Mouse (Mus musculus) midbrain, postnatal 0 days (tissue): ENCODE results near the gene Rab29. TPM values are rescaled to one million over a fixed set of nuclear protein-coding genes. Genes with fewer than 3 reads are reported as not detected.

Experiments used
- ATAC-seq: fragments of 200-750 bp; cut with Nextera tagmentation; 2 replicates; pipeline ENCODE4 v1.8.0; 2017; ENCODE audit warnings: moderate number of reproducible peaks, mild to moderate bottlenecking, moderate TSS enrichment, moderate library complexity; ENCODE audit not compliant: low FRiP score
- DNase-seq: peaks from one replicate; pipeline ENCODE4 v3.0.0-alpha.2; 2015; ENCODE audit warnings: low spot score
- H3K27ac ChIP-seq: fragments of 300-500 bp; sonication (generic); 2 replicates; pipeline ENCODE4 v1.5.1; 2014; ENCODE audit warnings: low read depth, mild to moderate bottlenecking, low read length, mixed read lengths
- H3K27me3 ChIP-seq: fragments of 300-500 bp; sonication (generic); 2 replicates; pipeline ENCODE4 v1.6.1; 2014; ENCODE audit warnings: low read length, control low read depth, mixed read lengths; ENCODE audit not compliant: insufficient read depth
- H3K36me3 ChIP-seq: fragments of 300-500 bp; sonication (generic); 2 replicates; pipeline ENCODE4 v1.6.1; 2014; ENCODE audit warnings: low read length, control low read depth, mixed read lengths; ENCODE audit not compliant: insufficient read depth
- H3K4me1 ChIP-seq: fragments of 300-500 bp; sonication (generic); 2 replicates; pipeline ENCODE4 v1.6.1; 2014; ENCODE audit warnings: mild to moderate bottlenecking, control low read depth, antibody characterized with exemption, low read length, mixed read lengths; ENCODE audit not compliant: insufficient read depth
- H3K4me2 ChIP-seq: fragments of 300-500 bp; sonication (generic); 2 replicates; pipeline ENCODE4 v1.6.1; 2014; ENCODE audit warnings: low read depth, mild to moderate bottlenecking, low read length, mixed read lengths; ENCODE audit not compliant: poor library complexity, severe bottlenecking
- H3K4me3 ChIP-seq: fragments of 300-500 bp; sonication (generic); 2 replicates; pipeline ENCODE4 v1.5.1; 2014; ENCODE audit warnings: low read depth, mild to moderate bottlenecking, low read length, moderate library complexity
- H3K9ac ChIP-seq: fragments of 300-500 bp; sonication (generic); replicated peaks from 2 replicates; pipeline ENCODE4 v1.6.1; 2014; ENCODE audit warnings: mild to moderate bottlenecking, low read length, moderate library complexity, mixed read lengths; ENCODE audit not compliant: poor library complexity, severe bottlenecking
- H3K9me3 ChIP-seq: fragments of 300-500 bp; sonication (generic); 2 replicates; pipeline ENCODE4 v1.6.1; 2016; ENCODE audit warnings: low read length, control low read depth
- CTCF ChIP-seq: IDR thresholded peaks from 2 replicates; pipeline ENCODE4 v1.5.1; 2016; ENCODE audit warnings: antibody characterized with exemption, mild to moderate bottlenecking
- WGBS: fragments of 180-500 bp; shearing (Covaris S2); extraction: QIAGEN DNeasy Blood & Tissue Kit; methylation state at CpG from one replicate; pipeline ENCODE4 v1.1.7; 2014; 5-methylcytosine and 5-hydroxymethylcytosine counted together
- polyA plus RNA-seq: library from polyadenylated mRNA; unstranded; fragments of >200 nt; fragmentation: Nextera tagmentation; extraction: Ambion mirVana; gene quantifications from 2 replicates; pipeline ENCODE4 v1.2.1, GENCODE M21; 2015
- total RNA-seq: library from RNA; depleted of rRNA; stranded (reverse); fragments of >200 nt; gene quantifications from 2 replicates; pipeline ENCODE4 v1.2.3, GENCODE M21; 2014

Rab29 gene
- total and polyA plus RNA-seq, 2 experiments from 2014 or later: 6.6 to 7.8 TPM

DNA sequence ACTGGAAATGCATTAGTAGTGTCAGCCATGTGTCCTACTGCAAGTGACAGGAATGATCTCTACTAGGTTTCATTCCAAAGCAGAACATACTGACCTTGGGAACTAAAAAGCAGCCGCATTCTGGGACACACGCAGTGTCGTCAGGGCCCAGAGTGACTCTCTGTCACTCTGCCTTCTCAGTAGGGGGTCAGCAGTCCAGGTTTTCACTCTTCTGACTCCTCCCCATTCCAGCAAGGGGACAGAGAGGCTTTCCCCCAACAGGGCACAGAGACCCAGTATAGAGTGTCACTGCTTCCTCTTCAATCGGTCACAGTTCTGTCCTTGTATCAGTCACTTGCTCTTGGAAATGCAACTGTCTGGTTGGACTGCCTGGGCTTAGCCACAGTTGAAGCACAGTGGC, 24.8 kb upstream of the Rab29 start:
- 85% methylated on average over 4 of the region's 4 CpGs for WGBS
- Histone ChIP-seq H3K4me3 (no peak overlapping the region), H3K4me1 (no peaks in the 10 kb centered on the region), H3K9me3 (no peaks in the 10 kb centered on the region), H3K9ac (no peak overlapping the region), H3K4me2 (no peak overlapping the region), H3K27ac (no peak overlapping the region), H3K36me3 (peaks cover 50% of the 10 kb centered on the region), H3K27me3 (no peaks in the 10 kb centered on the region)
- TF ChIP-seq CTCF: no peak
- no peak for DNase-seq
- no peak for ATAC-seq

DNA sequence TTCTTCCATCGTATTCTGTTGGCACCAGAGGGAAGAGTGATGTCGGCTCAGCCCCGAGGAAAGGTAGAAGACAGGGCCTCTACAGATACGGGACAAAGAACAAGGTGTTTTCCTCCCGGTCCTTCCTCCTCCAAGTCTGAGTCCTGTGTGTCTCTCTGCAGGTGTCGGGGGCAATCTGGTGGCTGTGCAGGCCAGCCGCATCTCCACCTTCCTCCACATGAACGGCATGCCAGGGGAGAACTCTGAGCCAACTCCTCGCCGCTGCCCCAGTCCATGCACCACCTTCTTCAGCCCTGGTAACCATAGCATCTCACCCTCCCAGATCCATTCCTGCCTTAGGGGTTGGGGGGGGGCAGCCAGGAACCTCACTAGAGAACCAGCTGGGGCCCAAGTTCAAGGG, 23.3 kb upstream of the Rab29 start:
- TF ChIP-seq CTCF: no peak
- no peak overlapping the region for H3K9ac ChIP-seq
- H3K27me3 ChIP-seq: no peaks in the 10 kb centered on the region
- H3K4me2 ChIP-seq: no peak overlapping the region
- WGBS: 96% methylated on average over 10 of the region's 10 CpGs
- H3K36me3 ChIP-seq: peaks cover 55% of the 10 kb centered on the region
- no peaks in the 10 kb centered on the region for H3K9me3 ChIP-seq
- no peak for DNase-seq
- H3K27ac ChIP-seq: no peak overlapping the region
- H3K4me3 ChIP-seq: no peak overlapping the region
- H3K4me1 ChIP-seq: no peaks in the 10 kb centered on the region
- ATAC-seq: no peak

- ATAC-seq (no peak), DNase-seq (no peak)
- Histone ChIP-seq H3K4me1 (no peaks in the 10 kb centered on the region), H3K27me3 (no peaks in the 10 kb centered on the region), H3K9me3 (no peaks in the 10 kb centered on the region), H3K4me3 (no peak overlapping the region), H3K4me2 (no peak overlapping the region), H3K27ac (no peak overlapping the region), H3K9ac (no peak overlapping the region), H3K36me3 (peaks cover 50% of the 10 kb centered on the region)
- TF ChIP-seq CTCF: no peak
- WGBS: 69% methylated on average over 8 of the region's 8 CpGs
These were observed 22.1 kb upstream of the Rab29 start for GRCm38 (mm10) chr1:131844883-131845282.

DNA sequence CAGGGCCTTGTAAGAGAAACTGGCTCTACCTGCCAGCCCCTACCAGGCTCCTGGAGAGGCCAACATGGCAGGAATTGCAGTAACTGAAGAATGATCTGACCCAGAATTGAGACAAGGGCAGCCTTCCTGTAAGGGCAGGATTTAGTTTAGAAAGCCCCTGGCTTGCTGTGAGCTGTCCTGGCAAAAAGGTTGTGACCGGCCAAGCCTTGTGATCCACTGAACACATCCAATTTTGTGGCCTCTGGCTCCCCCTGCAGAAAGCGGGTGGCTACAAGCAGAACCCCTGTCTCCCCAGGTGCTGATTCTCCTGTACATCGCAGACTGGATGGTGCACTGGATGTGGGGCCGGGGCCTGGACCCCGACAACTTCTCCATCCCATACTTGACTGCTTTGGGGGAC, 20.8 kb upstream of the Rab29 start:
- Histone ChIP-seq H3K4me3 (no peak overlapping the region), H3K36me3 (peaks cover 36% of the 10 kb centered on the region; the same call in 1 of the 2 replicates), H3K9me3 (no peaks in the 10 kb centered on the region), H3K4me2 (no peak overlapping the region), H3K4me1 (no peaks in the 10 kb centered on the region), H3K9ac (no peak overlapping the region), H3K27me3 (no peaks in the 10 kb centered on the region), H3K27ac (no peak overlapping the region)
- TF ChIP-seq CTCF: peak; percentile 67
- WGBS: 74% methylated on average over 5 of the region's 5 CpGs
- ATAC-seq (no peak), DNase-seq (peak; percentile 57)

DNA sequence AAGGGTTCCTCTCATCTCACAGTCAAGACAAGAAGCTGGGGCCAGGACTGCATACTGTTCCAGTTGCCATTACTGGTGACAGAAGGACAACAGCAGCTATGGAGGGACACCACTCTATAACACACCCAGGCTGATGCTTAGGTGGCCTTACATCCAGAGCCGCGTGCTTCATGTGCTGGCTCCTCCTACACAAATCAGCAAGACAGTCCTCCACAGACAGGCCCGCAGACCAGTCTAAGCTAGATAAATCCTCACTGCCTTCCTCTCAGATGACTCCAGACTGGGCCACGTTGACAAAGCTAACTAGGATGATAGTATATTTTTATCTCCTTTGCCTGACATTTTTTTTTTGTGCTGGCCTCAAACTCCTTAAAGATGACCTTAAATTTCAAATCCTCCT, 5.2 kb upstream of the Rab29 start:
- Histone ChIP-seq H3K27me3 (no peaks in the 10 kb centered on the region), H3K9ac (no peak overlapping the region), H3K4me3 (no peak overlapping the region), H3K36me3 (no peaks in the 10 kb centered on the region), H3K27ac (no peak overlapping the region), H3K4me2 (no peak overlapping the region), H3K4me1 (no peaks in the 10 kb centered on the region), H3K9me3 (no peaks in the 10 kb centered on the region)
- no peak for ATAC-seq
- DNase-seq: no peak
- 76% methylated on average over 4 of the region's 4 CpGs for WGBS
- TF ChIP-seq CTCF: no peak

DNA sequence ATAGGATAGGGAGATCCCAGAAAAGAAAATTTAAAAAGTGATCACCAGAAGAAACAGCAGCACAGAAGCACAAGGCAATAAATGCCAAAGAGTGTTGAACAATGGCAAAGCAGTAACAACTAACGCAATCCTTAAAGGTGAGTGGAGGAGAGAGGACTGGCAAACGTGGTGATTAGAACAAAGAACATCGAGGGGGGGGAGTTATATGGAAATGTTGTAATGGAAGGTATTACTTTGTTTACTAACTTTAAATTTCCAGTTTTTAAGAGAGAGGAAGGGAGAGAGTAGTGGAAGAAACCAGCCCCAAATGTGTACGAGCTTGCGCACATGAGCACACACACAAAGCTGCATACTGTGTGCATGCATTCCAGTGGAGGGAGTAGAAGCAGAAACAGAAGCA, 1.4 kb upstream of the Rab29 start:
- TF ChIP-seq CTCF: no peak
- no peak for DNase-seq
- Histone ChIP-seq H3K27ac (no peak overlapping the region), H3K9me3 (no peaks in the 10 kb centered on the region), H3K27me3 (no peaks in the 10 kb centered on the region), H3K9ac (no peak overlapping the region), H3K4me2 (no peak overlapping the region), H3K4me1 (no peaks in the 10 kb centered on the region), H3K4me3 (no peak overlapping the region), H3K36me3 (no peaks in the 10 kb centered on the region)
- WGBS: 84% methylated on average over 5 of the region's 5 CpGs
- no peak for ATAC-seq
